Mouse (Mus musculus) kidney, adult 18-20 months (tissue): ENCODE results near the gene Coq2.

Source experiments
- DNase-seq: peaks from one replicate; pipeline ENCODE4 v3.0.0; 2021

Coq2 gene

DNA sequence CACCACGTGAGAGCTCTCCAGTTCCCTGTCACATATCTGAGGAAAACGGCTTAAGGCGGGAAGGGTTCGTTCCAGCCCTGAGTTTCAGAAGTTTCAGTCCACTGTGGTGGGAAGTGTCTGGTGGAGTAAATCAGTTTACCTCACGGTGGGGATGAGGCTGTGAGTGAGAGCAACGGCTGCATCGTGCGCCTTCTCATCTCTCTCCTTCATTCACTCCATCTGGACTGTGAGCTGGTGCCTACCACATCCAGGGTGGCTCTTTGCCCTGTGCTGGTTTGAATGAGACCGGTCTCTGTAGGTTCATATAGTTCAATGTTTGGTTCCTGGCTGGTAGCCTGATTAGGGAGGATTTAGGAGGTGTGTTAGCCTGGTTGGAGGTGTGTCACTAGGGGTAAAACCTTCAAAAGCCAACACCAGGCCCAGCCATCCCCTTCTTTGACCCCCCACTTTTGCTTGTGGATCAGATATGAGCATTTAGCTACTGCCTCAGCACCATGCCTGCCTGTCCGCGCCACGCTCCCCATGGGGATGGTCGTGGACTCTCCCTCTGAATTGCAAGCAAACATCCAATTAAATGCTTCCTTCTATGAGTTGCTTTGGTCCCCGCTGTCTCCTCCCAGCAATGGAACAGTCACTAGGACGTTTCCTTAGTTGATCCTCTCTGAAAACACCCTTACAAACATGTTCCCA, 55.2 kb downstream of the Coq2 start:
- no peak for DNase-seq

DNA sequence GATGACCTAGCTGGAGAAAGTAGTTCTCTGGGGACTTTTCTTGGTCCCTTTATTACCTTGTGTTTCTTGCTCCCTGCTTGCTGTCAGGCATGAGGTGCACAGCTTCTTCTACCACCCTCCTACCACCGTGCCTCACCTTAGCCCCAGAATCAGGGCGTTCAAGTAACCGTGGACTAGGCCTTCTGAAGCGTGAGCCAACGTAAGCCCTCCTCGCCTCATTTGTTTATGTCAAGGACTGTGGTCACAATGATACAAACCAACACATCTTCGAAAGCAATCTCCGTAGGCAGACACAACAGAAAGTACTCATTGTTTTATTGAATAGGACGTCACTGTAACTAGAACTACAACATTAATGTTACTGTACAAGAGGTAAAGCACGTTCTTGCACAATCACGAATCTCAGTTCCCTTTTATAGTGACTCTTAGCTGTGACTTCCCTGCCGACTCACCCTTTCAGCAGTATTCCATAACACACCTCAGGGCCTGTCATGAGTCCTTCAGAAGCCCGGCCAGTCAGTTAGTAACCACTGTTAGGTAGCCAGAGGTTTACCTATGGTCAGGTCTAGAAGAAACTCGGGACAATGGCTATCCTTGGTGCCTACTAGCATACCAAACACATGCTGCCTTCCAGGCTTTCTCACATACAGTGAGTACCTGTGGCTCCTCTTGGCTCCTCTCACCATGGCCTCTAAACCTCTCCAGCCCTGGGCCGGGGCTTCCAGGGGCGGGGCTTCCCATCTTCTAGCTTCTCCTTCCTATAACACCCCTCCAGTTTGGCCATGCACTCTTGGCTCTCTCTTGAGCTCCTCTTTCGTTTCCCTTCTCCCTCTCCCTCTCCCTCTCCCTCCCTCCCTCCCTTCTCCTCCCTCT, 60.8 kb downstream of the Coq2 start:
- no peak for DNase-seq

DNA sequence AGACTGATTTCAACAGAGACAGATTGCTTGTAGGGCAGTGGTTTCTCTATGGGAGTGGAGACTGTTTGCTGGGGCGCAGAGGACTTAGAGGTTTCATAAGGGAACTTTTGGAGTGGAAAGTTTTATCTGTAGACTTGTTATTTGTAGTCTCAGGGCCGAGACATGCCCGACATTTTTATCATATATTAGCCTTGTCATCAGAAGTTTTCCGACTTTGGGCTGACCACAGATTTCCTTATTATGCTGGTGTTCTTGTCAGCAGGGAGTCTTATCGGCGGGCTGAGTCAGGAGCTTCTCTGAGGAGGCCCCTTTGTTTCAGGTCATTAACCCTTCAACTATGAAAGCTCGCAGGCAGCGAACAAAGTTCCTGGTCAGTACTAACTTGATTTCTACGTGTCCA, 67.1 kb downstream of the Coq2 start:
- no peak for DNase-seq

DNA sequence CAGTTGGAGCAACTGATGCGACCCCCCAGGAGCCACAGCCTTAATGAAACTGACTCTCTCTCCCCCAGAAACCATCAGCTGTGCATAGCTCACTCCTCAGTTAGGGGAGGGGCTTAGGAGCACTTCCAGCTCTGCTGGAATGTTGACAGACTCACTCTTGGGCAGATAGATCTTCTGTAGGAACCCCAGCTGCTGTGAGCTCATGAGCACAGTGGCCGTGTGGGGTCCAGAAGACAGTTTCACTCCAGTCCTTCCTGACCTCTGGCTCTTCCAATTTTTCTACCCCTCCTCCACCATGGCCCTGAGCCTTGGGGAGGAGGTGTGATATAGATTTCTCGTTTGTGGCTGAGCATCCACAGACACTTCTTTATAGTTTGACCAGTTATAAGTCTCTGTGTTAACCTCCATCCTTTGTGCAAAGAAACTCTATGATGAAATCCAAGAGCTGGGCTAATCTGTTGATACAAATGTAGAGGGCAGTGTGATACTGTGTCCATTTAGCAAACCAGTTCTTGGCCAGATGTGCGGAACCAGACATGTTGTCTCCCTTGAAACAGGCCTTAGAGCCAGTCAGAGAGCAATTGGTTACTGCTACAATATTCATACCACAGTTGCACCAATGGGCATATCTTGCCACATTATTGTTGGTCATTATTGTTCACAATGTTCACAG, 67.7 kb downstream of the Coq2 start:
- DNase-seq: no peak

DNA sequence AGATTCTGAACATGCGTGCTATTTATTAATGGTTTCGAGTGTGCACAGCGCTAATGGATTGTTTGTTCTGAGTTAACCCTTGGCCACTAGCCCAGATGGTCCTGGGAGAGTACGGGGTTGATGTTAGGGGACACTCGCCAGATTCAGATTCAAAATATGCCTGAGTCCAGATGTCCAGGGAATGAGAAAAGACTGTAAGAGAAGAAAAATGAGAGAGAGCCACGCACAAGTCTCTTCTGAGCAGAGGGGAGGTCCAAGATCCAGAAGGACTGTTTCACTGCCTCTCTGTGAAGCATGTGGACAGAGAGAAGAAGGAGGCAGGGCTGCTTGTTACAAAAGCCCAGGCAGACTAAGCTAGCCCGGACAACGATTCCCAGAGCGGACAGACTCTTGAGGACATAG, 69.1 kb downstream of the Coq2 start:
- peak; percentile 35 for DNase-seq
